Mouse (Mus musculus) lung, adult 10 weeks (tissue): ENCODE data around the gene Ormdl2. TPM values are rescaled to one million over a fixed set of nuclear protein-coding genes. Genes with fewer than 3 reads are reported as not detected.

Experiments
- polyA plus RNA-seq: library from polyadenylated mRNA; stranded (reverse); fragments of 350-450 nt; fragmentation: Illumina TruSeq; extraction: RNeasy Lipid Tissue Mini Kit (QIAGEN cat#74804); gene quantifications from one replicate; pipeline ENCODE4 v1.2.3, GENCODE M21; 2014; ENCODE audit warnings: low read depth, low replicate concordance; ENCODE audit not compliant: insufficient read depth

Ormdl2 gene
- 65.0 TPM for polyA plus RNA-seq

GRCm38 (mm10) chr10:128821358-128822056, at the start of gene Ormdl2:
Gene Ormdl2, minus strand, starts transcription at chr10:128821645.

GRCm38 (mm10) chr10:128817033-128817432, 4.4 kb downstream of the Ormdl2 start, which contains the start of gene Sarnp:
Gene Sarnp, plus strand, starts transcription at chr10:128817333.

GRCm38 (mm10) chr10:128804271-128805091, 17.0 kb downstream of the Ormdl2 start, which contains the start of gene Tmem198b:
Gene Tmem198b, minus strand, starts transcription at chr10:128804370.

GRCm38 (mm10) chr10:128803771-128804270, 17.6 kb downstream of the Ormdl2 start, which contains the start of gene Dnajc14:
Gene Dnajc14, plus strand, starts transcription at chr10:128804062.

GRCm38 (mm10) chr10:128790398-128791124, 30.9 kb downstream of the Ormdl2 start, which contains the start of gene Mmp19:
Gene Mmp19, plus strand, starts transcription at chr10:128790910.

Other genes with a start within 250 kb of the Ormdl2 start
- gene Erbb3, start 232.0 kb downstream of the Ormdl2 start, polyA plus RNA-seq = 8.0 TPM
- gene Rps26, start 194.9 kb downstream of the Ormdl2 start, polyA plus RNA-seq = 720 TPM
- 0.86 TPM for gene Ikzf4, start 175.7 kb downstream of the Ormdl2 start, polyA plus RNA-seq
- gene Suox, start 147.6 kb downstream of the Ormdl2 start, polyA plus RNA-seq = 10.1 TPM
- gene Rab5b, start 125.4 kb downstream of the Ormdl2 start, polyA plus RNA-seq = 55.5 TPM
- gene Pmel, start 117.5 kb downstream of the Ormdl2 start, polyA plus RNA-seq = 0.31 TPM
- 11.7 TPM for gene Cdk2, start 116.6 kb downstream of the Ormdl2 start, polyA plus RNA-seq
- 19.2 TPM for gene Dgka, start 76.8 kb downstream of the Ormdl2 start, polyA plus RNA-seq
- 25.4 TPM for gene Pym1, start 73.8 kb downstream of the Ormdl2 start, polyA plus RNA-seq
- 10.5 TPM for gene Mmp19, start 30.7 kb downstream of the Ormdl2 start, polyA plus RNA-seq
- 37.5 TPM for gene Dnajc14, start 17.6 kb downstream of the Ormdl2 start, polyA plus RNA-seq
- gene Tmem198b, start 17.3 kb downstream of the Ormdl2 start, polyA plus RNA-seq = 6.7 TPM
- 97.3 TPM for gene Sarnp, start 4.3 kb downstream of the Ormdl2 start, polyA plus RNA-seq
- gene Gdf11, start 70.1 kb upstream of the Ormdl2 start, polyA plus RNA-seq = 0.65 TPM
- gene Cd63, start 79.3 kb upstream of the Ormdl2 start, polyA plus RNA-seq = 322 TPM
- 6.0 TPM for gene Rdh5, start 101.2 kb upstream of the Ormdl2 start, polyA plus RNA-seq
- 331 TPM for gene Bloc1s1, start 102.4 kb upstream of the Ormdl2 start, polyA plus RNA-seq
- gene Itga7, start 112.2 kb upstream of the Ormdl2 start, polyA plus RNA-seq = 14.2 TPM
- gene Mettl7b, start 139.3 kb upstream of the Ormdl2 start, polyA plus RNA-seq = not detected
- gene Olfr9, start 167.8 kb upstream of the Ormdl2 start, polyA plus RNA-seq = not detected
- not detected for gene Olfr763, start 189.1 kb upstream of the Ormdl2 start, polyA plus RNA-seq
- not detected for gene Olfr764-ps1, start 218.3 kb upstream of the Ormdl2 start, polyA plus RNA-seq
- not detected for gene Olfr765, start 228.4 kb upstream of the Ormdl2 start, polyA plus RNA-seq
- gene Olfr766-ps1, start 247.3 kb upstream of the Ormdl2 start, polyA plus RNA-seq = not detected